Mouse (Mus musculus) CH12.LX (cell line): ENCODE measurements at regions not wholly inside any gene's neighbourhood (a gene's known extent, or its start where the extent isn't known, plus 50 kb on each side); places are given as distances from the start of the nearest gene placed in this dataset.

Source experiments
- CHD2 ChIP-seq: IDR thresholded peaks from 2 replicates; pipeline ENCODE4 v1.6.1; 2011; ENCODE audit warnings: low read length, improper control_type of control experiment
- CTCF ChIP-seq, 2 experiments: IDR thresholded peaks in 1 of 2; conservative IDR thresholded peaks in 1 of 2; 2 replicates each; pipeline ENCODE4 v1.5.1; 2011 to 2012; ENCODE audit warnings: low read depth in 2 of 2, low read length in 2 of 2, improper control_type of control experiment in 1 of 2, inconsistent platforms in 1 of 2, mild to moderate bottlenecking in 1 of 2, moderate library complexity in 1 of 2
- EP300 ChIP-seq: IDR thresholded peaks from 2 replicates; pipeline ENCODE4 v1.6.1; 2011; ENCODE audit warnings: low read length, improper control_type of control experiment
- NELFE ChIP-seq: IDR thresholded peaks from 2 replicates; pipeline ENCODE4 v1.6.1; 2011; ENCODE audit warnings: low read depth, low read length, improper control_type of control experiment
- NRF1 ChIP-seq: IDR thresholded peaks from 2 replicates; pipeline ENCODE4 v1.6.1; 2014; ENCODE audit warnings: low read depth, mild to moderate bottlenecking, inconsistent platforms, low read length, improper control_type of control experiment, moderate library complexity
- POLR2AphosphoS2 ChIP-seq: IDR thresholded peaks from 2 replicates; pipeline ENCODE4 v1.6.1; 2011; ENCODE audit warnings: low read depth, low read length, improper control_type of control experiment
- TBP ChIP-seq: conservative IDR thresholded peaks from 2 replicates; pipeline ENCODE4 v1.6.1; 2011; ENCODE audit warnings: low read depth, low read length, improper control_type of control experiment
- ZKSCAN1 ChIP-seq: IDR thresholded peaks from 2 replicates; pipeline ENCODE4 v1.6.1; 2012; ENCODE audit warnings: low read depth, inconsistent platforms, low read length, improper control_type of control experiment, borderline replicate concordance

- TF ChIP-seq TBP: no peak
- no peak for TF ChIP-seq CTCF (conservative IDR thresholded peaks at IDR 0.05 in 1 of 2, IDR thresholded peaks at IDR 0.05 in 1 of 2; ENCODE audit: low read depth in 2 of 2, low read length in 2 of 2)
- no peak for TF ChIP-seq EP300
- TF ChIP-seq NELFE: no peak
- no peak for TF ChIP-seq NRF1
- TF ChIP-seq POLR2AphosphoS2: no peak
- TF ChIP-seq ZKSCAN1: no peak
- no peak for TF ChIP-seq CHD2
Measured at GRCm38 (mm10) chr8:8534787-8535186, 126.3 kb downstream of the Efnb2 start.
